Mouse (Mus musculus) kidney, embryonic 14.5 days (tissue): ENCODE measurements around the gene Cnbp. TPM values are rescaled to one million over a fixed set of nuclear protein-coding genes. Genes with fewer than 3 reads are reported as not detected.

Source experiments
- ATAC-seq: fragments of 200-750 bp; cut with Nextera tagmentation; 2 replicates; pipeline ENCODE4 v1.8.0; 2017; ENCODE audit warnings: moderate number of reproducible peaks, mild to moderate bottlenecking, moderate TSS enrichment, moderate library complexity; ENCODE audit not compliant: low FRiP score, low TSS enrichment
- H3K27ac ChIP-seq: fragments of 300-500 bp; sonication (generic); 2 replicates; pipeline ENCODE4 v1.5.1; 2014; ENCODE audit warnings: low read depth, mild to moderate bottlenecking, low read length, moderate library complexity, mixed read lengths
- H3K27me3 ChIP-seq: fragments of 300-500 bp; sonication (generic); 2 replicates; pipeline ENCODE4 v1.6.1; 2014; ENCODE audit warnings: mild to moderate bottlenecking, low read length; ENCODE audit not compliant: control insufficient read depth, insufficient read depth
- H3K36me3 ChIP-seq: fragments of 300-500 bp; sonication (generic); 2 replicates; pipeline ENCODE4 v1.6.1; 2014; ENCODE audit warnings: low read length, mixed read lengths; ENCODE audit not compliant: control insufficient read depth, insufficient read depth
- H3K4me1 ChIP-seq: fragments of 300-500 bp; sonication (generic); 2 replicates; pipeline ENCODE4 v1.6.1; 2014; ENCODE audit warnings: low read length, mixed read lengths; ENCODE audit not compliant: control insufficient read depth, insufficient read depth
- H3K4me2 ChIP-seq: fragments of 300-500 bp; sonication (generic); replicated peaks from 2 replicates; pipeline ENCODE4 v1.6.1; 2014; ENCODE audit warnings: low read depth, mild to moderate bottlenecking, low read length
- H3K4me3 ChIP-seq: fragments of 300-500 bp; sonication (generic); 2 replicates; pipeline ENCODE4 v1.5.1; 2014; ENCODE audit warnings: mild to moderate bottlenecking, low read length
- H3K9ac ChIP-seq: fragments of 300-500 bp; sonication (generic); 2 replicates; pipeline ENCODE4 v1.6.1; 2014; ENCODE audit warnings: low read depth, mild to moderate bottlenecking, low read length, moderate library complexity
- H3K9me3 ChIP-seq: fragments of 300-500 bp; sonication (generic); 2 replicates; pipeline ENCODE4 v1.6.1; 2016; ENCODE audit warnings: low read length; ENCODE audit not compliant: control insufficient read depth
- WGBS: fragments of 180-500 bp; shearing (Covaris S2); extraction: QIAGEN DNeasy Blood & Tissue Kit; methylation state at CpG from one replicate; pipeline ENCODE4 v1.1.7; 2014; 5-methylcytosine and 5-hydroxymethylcytosine counted together
- polyA plus RNA-seq: library from polyadenylated mRNA; unstranded; fragments of >200 nt; fragmentation: Nextera tagmentation; extraction: Ambion mirVana; gene quantifications from 2 replicates; pipeline ENCODE4 v1.2.1, GENCODE M21; 2014

The Cnbp gene
- polyA plus RNA-seq, 1 experiment from 2014 or later = 1,222 TPM

DNA sequence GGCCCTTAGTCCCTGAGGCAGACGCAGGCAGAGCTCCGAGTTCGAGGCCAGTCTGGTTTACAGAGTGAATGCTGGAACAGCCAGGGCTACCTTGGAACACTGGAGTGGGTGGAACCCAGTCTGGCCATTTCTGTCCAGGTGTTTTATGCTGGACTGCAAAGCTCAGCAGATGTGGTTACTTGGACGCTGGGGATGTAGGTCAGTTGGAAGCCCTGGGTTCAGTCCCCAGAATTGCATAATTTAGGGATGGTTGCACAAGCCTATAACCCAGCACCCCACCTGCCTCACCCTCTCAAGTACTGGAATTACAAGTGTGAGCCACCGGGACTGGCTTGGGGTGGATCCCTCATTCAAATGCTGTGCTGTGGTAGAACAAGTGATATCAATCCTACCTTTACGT lies 15.3 kb upstream of the Cnbp start:
- no peaks in the 10 kb centered on the region for H3K27me3 ChIP-seq
- H3K9ac ChIP-seq = no peak overlapping the region
- no peaks in the 10 kb centered on the region for H3K36me3 ChIP-seq
- no peaks in the 10 kb centered on the region for H3K4me1 ChIP-seq
- no peak overlapping the region for H3K4me3 ChIP-seq
- no peaks in the 10 kb centered on the region for H3K9me3 ChIP-seq
- no peak overlapping the region for H3K27ac ChIP-seq
- ATAC-seq = no peak
- H3K4me2 ChIP-seq = no peak overlapping the region
- WGBS = 79% methylated on average over 6 of the region's 6 CpGs

GRCm38 (mm10) chr6:87857071-87857470 lies 6.2 kb upstream of the Cnbp start:
- H3K9me3 ChIP-seq = no peaks in the 10 kb centered on the region
- H3K27ac ChIP-seq = no peak overlapping the region
- H3K36me3 ChIP-seq = no peaks in the 10 kb centered on the region
- H3K27me3 ChIP-seq = no peaks in the 10 kb centered on the region
- 47% methylated on average over 1 of the region's 1 CpGs for WGBS
- no peaks in the 10 kb centered on the region for H3K4me1 ChIP-seq
- H3K4me3 ChIP-seq = no peak overlapping the region
- no peak overlapping the region for H3K9ac ChIP-seq
- H3K4me2 ChIP-seq = no peak overlapping the region
- no peak for ATAC-seq

- Histone ChIP-seq H3K4me3 (no peak overlapping the region), H3K9ac (no peak overlapping the region), H3K4me2 (no peak overlapping the region), H3K27ac (no peak overlapping the region), H3K4me1 (peaks cover 6% of the 10 kb centered on the region), H3K36me3 (peaks cover 6% of the 10 kb centered on the region), H3K27me3 (no peaks in the 10 kb centered on the region), H3K9me3 (no peaks in the 10 kb centered on the region)
- no peak for ATAC-seq
- 85% methylated on average over 4 of the region's 4 CpGs for WGBS
Observed at GRCm38 (mm10) chr6:87853446-87853845, 2.5 kb upstream of the Cnbp start.

- Histone ChIP-seq H3K4me2 (peak overlapping the region; percentile 72; the same call in 1 of the 2 replicates), H3K27ac (no peak overlapping the region), H3K27me3 (no peaks in the 10 kb centered on the region), H3K4me1 (peaks cover 12% of the 10 kb centered on the region), H3K9ac (no peak overlapping the region), H3K36me3 (peaks cover 21% of the 10 kb centered on the region), H3K4me3 (no peak overlapping the region), H3K9me3 (no peaks in the 10 kb centered on the region)
- 78% methylated on average over 6 of the region's 6 CpGs for WGBS
- no peak for ATAC-seq
Observed at GRCm38 (mm10) chr6:87851871-87852270, 965 bp upstream of the Cnbp start.

GRCm38 (mm10) chr6:87850155-87850899 lies 579 bp downstream of the Cnbp start:
- peaks cover 12% of the 10 kb centered on the region for H3K4me1 ChIP-seq
- H3K27me3 ChIP-seq = no peaks in the 10 kb centered on the region
- peaks cover 31% of the 10 kb centered on the region for H3K36me3 ChIP-seq
- H3K4me3 ChIP-seq = peak overlapping the region; percentile 100
- peak overlapping the region; percentile 90 for H3K27ac ChIP-seq
- H3K4me2 ChIP-seq = peak overlapping the region; percentile 77
- peak; percentile 71; the same call in 1 of the 2 replicates for ATAC-seq
- WGBS = under 1% methylated on average over 63 of the region's 73 CpGs
- H3K9ac ChIP-seq = peak overlapping the region; percentile 99
- H3K9me3 ChIP-seq = no peaks in the 10 kb centered on the region

- no peak for ATAC-seq
- H3K36me3 ChIP-seq = peaks cover 37% of the 10 kb centered on the region
- peak overlapping the region; percentile 77 for H3K4me2 ChIP-seq
- H3K27ac ChIP-seq = peak overlapping the region; percentile 90
- whole genome bisulfite sequencing = 1% methylated on average over 8 of the region's 8 CpGs
- no peaks in the 10 kb centered on the region for H3K27me3 ChIP-seq
- peaks cover 12% of the 10 kb centered on the region for H3K4me1 ChIP-seq
- peak overlapping the region; percentile 99 for H3K9ac ChIP-seq
- H3K9me3 ChIP-seq = no peaks in the 10 kb centered on the region
- H3K4me3 ChIP-seq = peak overlapping the region; percentile 100
Observed at GRCm38 (mm10) chr6:87849780-87850154, 1.1 kb downstream of the Cnbp start.

GRCm38 (mm10) chr6:87846813-87847212 lies 4.1 kb downstream of the Cnbp start:
- Histone ChIP-seq H3K4me2 (no peak overlapping the region), H3K4me1 (peaks cover 12% of the 10 kb centered on the region), H3K27ac (no peak overlapping the region), H3K9me3 (no peaks in the 10 kb centered on the region), H3K36me3 (peaks cover 66% of the 10 kb centered on the region), H3K4me3 (no peak overlapping the region), H3K9ac (no peak overlapping the region), H3K27me3 (no peaks in the 10 kb centered on the region)
- no peak for ATAC-seq
- 90% methylated on average over 1 of the region's 1 CpGs for WGBS

DNA sequence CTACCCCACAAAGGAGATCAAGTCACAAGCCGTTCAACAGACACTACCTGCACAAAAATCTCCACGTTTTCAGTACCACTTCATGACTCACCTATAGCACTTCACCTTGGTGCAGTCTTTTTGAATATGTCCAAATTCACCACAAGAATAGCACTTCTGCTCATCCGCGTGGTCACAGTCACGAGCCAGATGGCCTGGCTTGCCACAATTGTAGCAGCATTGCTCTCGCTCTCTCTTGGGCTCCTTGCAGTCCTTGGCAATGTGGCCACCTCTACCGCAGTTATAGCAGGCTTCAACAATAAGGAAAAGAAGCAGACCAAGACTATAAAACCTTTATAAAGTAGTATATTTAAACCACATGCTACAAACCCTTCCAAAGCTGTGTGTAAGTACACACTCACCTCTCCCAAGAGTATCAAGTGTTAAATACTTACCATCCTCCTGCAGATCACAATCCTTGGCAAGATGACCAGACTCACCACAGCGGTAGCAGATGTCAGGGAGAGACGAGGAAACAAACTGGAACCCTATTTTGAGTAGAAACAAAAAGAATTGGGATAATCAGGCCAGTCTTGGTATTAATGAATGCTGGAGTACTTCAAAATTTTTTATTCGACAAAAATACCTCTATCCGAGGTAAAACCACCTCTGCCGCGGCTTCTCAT lies 5.7 kb downstream of the Cnbp start:
- H3K4me2 ChIP-seq = no peak overlapping the region
- peaks cover 71% of the 10 kb centered on the region for H3K36me3 ChIP-seq

GRCm38 (mm10) chr6:87842254-87842653 lies 8.7 kb downstream of the Cnbp start:
- peaks cover 3% of the 10 kb centered on the region; the same call in 1 of the 2 replicates for H3K4me1 ChIP-seq
- peaks cover 54% of the 10 kb centered on the region for H3K36me3 ChIP-seq
- no peak overlapping the region for H3K4me2 ChIP-seq
- no peak overlapping the region for H3K4me3 ChIP-seq
- H3K9ac ChIP-seq = no peak overlapping the region
- no peak overlapping the region for H3K27ac ChIP-seq
- 12% methylated on average over 1 of the region's 1 CpGs for WGBS
- no peaks in the 10 kb centered on the region for H3K9me3 ChIP-seq
- no peaks in the 10 kb centered on the region for H3K27me3 ChIP-seq
- no peak for ATAC-seq

More for the DNA sequence above, 5.7 kb downstream of the Cnbp start:
- Histone ChIP-seq H3K4me3 (no peak overlapping the region), H3K27me3 (no peaks in the 10 kb centered on the region), H3K9ac (no peak overlapping the region), H3K27ac (no peak overlapping the region), H3K9me3 (no peaks in the 10 kb centered on the region), H3K4me1 (peaks cover 12% of the 10 kb centered on the region)
- no peak for ATAC-seq
- WGBS = 91% methylated on average over 13 of the region's 13 CpGs
